Mouse (Mus musculus): ENCODE measurements around the gene Tmub1.
A peak's percentile ranks its signal among the peaks of the same experiment; 100 is the strongest.

The Tmub1 gene

DNA sequence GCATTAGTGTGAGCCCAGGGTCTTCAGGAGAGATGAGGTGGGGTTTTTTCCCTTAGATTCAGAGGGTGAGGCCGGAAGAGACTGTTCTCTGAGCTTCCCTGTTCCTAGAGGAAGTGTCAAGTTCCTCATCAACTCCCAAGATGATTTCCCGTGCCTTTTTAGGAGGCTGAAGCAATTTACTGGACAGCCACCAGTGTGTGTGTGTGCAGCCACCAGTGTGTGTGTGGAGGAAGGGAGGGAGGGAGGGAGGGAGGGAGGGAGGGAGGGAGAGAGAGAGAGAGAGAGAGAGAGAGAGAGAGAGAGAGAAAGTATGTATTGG, 6.3 kb upstream of the Tmub1 start:
- DNase-seq (ENCODE audit: inconsistent ontology term), result no peak

DNA sequence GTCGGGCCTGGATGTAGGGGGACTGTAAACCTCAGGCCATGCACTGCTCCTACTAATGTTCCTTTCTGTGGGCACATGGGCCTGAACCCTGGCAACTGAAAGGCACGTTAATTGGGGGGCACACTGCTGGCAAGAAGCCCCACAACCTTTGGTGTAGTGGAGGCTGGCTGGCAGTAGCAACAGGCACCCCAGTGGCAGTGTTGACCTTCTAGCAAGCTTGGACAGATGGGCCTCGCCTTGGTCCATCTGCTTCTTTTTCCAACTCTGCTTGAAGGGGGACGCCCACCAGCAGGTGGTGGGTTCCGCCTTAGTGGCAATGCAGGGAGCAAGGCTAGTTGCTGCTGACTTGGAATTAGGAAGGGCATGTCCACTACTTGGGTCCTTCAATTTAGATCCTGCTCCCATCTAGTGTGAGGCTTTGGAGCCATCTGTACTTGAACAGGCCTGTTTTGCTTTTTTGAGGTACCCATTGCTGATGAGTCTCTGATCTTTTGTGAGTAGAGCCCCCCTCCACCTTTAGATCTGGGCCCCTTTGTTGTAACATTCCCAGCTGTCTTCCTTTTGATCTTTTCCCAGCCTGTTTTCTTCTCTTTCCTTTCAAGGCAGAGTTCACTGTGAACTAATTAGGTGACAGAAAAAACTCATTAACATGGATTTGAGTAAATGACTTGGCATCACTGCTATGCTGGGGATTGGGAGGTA, 5.8 kb upstream of the Tmub1 start:
- DNase-seq (ENCODE audit: inconsistent ontology term), result peak; percentile 47

DNA sequence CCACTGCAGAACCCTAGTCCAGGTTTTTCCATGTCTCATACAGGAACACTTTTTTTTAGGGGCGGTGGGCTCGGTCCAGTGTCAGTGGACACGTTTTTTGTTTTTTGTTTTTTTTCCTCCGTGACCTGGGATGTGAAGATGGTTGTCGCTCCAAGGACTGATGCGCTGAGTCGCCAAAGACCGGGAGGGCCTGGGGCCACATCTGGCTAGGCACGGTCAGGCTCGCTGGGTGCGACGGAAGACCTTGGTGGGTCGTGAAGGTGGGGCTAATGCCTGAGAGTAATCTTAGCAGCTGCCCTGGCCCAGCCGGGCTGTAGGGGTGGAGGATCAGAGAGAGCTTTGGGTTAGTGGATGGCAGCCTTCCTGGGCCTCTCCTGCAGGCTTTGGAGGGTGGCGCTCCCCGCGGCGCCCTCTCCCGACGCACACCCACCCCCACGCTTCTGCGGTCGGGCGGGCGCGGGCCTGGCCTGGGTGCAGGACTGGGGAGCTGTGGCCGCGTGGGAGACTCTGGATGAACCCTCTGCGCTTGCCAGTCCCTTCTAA, 5.1 kb upstream of the Tmub1 start:
- DNase-seq (ENCODE audit: inconsistent ontology term), result peak; percentile 47

DNA sequence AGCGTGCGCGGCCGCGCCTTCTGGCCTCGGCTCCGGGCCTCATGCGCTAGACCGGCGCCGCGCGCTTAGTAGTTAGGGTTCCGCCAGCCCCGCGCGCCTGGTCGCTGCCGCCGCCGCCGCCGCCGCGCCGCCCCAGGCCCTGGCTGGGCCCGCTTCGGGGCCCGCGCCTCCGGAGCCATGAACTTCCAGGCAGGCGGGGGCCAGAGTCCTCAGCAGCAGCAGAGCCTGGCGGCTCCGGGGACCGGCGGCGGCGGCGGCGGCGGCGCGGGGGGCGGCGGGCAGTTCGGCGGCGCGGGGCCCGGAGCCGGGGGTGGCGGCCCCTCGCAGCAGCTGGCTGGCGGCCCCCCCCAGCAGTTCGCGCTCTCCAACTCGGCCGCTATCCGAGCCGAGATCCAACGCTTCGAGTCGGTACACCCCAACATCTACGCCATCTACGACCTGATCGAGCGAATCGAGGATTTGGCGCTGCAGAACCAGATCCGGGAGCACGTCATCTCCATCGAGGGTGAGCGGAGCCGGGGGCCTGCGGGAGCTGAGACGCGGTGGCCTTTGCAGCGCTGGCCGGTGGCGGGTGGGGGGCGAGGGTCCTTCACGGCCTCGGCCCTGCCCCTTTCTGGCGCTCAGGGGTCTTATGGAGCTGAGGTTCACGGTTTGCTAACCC, 4.5 kb upstream of the Tmub1 start, which contains the start of gene Agap3:
TSS of gene Agap3 (plus strand) at position 148 of the 661 bp plus-strand sequence.
- DNase-seq (ENCODE audit: inconsistent ontology term), result peak; percentile 37

DNA sequence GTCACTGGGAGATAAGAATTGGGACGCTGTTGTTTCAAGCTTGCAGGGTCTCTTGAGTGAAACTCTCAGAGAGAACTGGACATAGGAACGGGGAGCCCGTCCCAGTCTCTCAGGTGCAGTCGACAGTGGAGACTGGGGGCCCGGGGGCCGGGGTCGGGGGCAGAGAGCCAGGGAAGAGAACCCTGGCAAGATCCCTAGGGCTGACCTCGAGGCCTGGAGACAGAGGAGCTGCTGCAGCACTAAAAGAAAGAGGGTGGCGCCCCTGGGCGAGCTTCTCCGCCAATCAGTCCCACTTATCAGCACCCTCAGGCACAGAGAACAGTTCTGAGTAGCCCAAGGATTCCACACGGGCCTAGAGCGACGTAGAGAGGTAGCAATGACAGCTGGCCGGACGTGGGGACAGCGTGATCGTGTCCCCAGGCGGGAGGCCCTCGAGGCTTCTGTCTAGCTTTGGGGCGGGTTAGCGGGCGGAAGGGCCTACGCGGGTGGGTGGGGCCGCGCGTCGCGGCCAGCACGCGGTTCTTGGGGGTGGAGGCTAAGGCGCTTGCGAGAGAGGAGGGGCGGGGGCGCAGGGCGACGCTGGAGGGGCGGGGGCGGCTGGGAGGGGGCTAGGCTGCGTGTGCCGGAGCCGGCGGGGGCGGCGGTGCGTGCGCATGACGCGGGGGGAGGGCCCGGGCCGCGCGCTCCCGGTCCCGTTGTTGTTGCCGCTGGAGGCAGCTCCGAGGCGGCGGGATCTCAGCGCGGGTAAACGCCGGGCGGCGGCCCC, 3.8 kb upstream of the Tmub1 start:
- peak; percentile 94 for DNase-seq (ENCODE audit: inconsistent ontology term)

DNA sequence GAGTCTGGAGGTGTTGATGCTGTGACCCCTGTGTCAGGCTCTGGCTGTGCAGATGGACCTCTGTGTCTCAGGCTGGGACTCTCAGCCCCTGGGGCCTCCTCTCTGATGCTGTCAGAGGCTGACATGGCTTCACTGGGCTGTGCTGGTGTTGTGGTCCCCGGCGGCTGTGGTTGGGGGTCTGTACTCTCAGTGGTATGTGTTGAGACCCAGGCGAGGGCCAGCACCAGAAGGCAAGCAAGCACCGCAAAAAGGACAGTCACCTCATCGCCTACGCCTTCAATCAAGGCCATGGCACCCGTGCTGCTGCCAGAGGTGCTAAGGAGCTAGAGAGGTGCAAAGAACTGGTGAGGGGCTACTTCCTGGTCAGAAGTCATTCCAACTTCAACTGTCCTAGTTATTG, 1.0 kb downstream of the Tmub1 start:
- no peak for DNase-seq (ENCODE audit: inconsistent ontology term)

DNA sequence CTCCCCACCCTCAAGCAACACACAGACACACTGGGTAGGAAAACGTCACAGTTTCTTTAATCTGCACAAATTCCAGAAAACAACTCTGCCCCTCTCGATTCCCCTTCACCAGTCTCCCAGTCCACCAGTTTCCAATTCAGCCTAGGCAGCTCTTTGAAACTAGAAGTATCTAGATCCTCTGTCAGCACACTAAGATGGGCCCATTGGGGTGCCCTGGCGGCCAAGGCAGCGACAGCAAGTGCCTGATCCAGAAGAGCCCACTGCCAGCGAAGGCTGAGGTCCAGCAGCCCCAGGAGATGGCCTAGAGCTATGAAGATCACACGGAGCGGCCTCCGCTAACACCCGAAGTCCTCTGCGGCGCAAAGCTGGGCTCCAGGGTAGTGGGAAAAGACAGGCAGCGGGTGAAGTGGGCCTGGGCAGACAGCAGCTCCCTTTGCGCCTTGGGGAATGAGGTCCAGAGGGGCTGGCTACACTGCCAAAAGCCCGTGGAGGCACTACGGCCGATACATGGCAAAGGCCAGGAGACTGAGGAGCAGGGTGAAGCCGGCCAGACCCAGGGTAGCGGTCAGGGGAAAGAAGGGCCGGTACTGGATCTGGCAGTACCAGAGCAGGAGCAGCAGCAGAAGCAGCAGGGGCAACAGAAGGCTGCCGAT, 2.1 kb downstream of the Tmub1 start:
- no peak for DNase-seq (ENCODE audit: inconsistent ontology term)

DNA sequence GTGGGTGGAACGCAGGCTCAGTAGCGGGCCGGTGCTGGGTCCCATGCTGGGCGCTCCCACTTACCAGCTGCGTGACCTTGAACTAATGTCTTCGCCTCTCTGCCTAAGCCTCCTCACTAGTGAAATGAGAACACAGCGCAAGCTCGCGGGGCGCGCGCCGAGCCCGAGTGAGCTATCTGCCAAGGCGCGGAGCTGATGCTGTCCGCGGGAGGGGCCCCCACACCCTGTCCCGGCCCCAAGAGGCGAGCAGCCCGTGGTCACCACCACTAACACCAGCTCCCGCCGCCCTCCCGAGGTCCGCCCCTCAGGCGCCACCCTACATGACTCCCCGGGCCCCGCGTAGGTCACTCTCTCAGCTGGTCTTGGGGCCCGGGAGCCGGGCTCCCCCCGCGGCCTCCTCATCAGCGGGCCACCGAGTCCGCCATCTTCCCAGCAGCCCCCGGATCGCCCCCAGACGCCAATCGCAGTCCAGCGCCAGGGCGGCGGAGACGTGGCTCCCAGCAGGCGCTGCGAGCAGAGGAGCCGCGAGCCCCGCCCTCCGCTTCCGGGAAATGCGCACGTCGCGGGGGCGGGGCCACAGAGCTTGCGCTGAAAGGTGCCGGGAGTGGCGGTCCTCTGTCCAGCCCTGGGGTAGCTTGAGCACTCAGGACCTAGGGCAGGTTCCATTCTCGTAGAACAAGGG, 2.8 kb downstream of the Tmub1 start, which contains the start of gene Fastk:
TSS of gene Fastk (minus strand) at position 542 of the 682 bp plus-strand sequence.
- DNase-seq (ENCODE audit: inconsistent ontology term), result peak; percentile 96

DNA sequence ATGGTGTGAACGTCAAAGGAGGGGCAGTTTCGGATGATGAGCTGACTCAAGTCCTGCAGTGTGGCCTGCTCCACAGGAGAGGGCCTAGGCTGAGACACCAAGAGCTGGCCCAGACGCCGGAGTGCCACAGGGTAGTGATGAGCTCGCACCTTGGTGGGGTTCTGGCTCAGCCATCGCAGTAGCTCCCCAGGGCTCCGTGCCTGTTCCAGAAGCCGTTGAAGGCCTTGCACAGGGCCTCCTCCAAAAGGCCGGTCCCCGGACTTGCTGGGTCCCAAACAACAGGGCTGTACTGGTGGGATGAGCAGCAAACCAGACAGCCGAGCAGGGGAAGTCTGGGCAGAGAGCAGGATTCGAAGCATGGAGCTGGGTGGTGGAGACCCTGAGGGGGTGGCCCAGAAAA, 3.7 kb downstream of the Tmub1 start:
- no peak for DNase-seq (ENCODE audit: inconsistent ontology term)

DNA sequence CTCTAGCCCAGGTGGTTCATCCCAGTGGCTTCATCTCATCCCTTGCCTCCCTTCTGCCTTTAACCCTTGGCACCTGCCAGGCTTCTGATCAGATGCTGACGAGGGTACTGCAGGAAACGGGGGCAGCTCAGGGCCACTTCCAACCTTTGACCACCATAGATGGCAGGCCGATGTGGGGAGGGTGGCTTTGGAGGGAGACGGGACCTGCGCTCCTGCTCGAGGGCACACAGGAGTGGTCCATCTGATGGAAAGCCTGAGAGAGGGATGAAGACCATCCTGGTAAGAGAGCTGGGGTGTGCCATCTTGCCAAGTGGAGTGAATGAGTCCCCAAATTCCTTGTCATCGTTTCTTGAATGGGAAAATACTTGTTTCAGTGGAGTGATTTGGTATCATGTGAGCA, 4.5 kb downstream of the Tmub1 start:
- no peak for DNase-seq (ENCODE audit: inconsistent ontology term)

DNA sequence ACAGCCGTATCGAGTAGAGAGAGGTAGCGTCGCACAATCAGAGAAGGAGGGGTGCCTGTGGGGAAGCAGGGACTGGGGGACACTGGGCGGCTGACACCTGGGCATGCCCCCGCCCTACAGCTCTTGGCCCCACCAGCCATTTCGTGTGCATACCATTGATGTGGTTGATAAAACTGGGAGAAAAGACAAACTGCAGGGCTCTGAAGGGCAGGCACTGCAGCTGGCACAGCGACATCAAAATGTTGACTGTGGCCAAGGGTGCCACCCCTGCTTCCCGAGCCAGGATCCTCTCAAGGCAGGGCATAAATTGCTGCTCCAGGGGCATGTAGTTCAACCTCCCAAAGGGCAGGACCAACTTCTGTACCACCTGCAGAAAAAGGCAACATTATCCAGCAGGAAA, 5.6 kb downstream of the Tmub1 start:
- no peak for DNase-seq (ENCODE audit: inconsistent ontology term)

DNA sequence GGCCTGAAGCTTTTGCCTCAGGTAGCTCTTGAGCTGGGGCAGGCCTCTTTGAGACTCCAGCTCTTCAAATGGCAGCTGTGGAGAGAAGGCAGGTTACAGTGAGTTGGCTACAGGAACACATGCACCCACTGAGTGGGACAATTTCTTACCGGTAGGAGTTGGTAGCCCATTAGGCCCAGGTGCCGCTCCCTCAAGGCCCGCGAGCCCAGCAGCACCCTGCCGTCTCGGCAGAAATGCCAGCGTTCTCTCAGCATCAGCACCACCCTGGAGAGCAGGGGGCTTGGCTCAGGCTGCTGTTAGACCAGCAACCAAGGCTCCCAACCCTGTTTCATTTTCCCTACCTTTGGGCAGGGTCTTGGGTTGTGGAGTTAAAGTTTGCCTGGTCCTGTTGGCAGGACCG, 6.5 kb downstream of the Tmub1 start:
- no peak for DNase-seq (ENCODE audit: inconsistent ontology term)

DNA sequence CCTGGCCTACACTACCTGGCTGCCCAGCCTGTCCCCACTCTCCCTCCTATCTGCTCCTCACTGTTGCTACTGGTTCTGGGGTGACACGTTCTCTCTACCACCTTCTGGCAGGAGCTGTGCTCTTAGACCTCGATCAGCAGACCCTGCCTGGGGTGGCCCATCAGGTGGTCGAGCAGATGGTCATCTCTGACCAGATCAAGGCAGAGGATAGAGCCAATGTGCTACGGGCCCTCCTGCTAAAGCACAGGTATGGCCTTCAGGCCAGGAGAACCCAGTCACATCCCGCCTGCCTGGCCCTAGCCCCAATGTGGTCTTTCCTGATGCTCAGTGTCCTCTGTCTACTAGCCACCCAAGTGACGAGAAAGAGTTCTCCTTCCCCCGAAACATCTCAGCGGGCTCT, 13.7 kb downstream of the Tmub1 start:
- no peak for DNase-seq (ENCODE audit: inconsistent ontology term)

DNA sequence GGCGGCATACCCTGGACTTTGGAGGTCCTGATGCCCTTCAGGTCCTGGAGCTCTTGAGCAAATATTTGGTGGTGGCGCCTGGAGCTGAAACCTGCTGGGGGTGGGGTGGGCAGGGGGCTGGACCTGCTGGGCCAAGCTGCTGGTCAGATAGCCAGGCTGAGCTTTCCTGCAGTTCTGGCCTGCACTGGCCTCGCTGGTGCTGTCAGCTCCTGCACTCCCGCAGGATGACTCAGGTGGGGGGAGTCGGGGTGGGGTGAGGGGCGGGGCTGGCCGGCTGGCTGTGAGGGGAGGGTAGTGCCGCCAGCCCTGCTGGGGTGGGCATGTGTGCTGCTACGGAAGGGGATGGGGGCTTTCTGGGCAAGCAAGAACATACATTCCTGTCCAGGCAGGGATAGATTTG, 19.1 kb downstream of the Tmub1 start:
- DNase-seq (ENCODE audit: inconsistent ontology term), result no peak

DNA sequence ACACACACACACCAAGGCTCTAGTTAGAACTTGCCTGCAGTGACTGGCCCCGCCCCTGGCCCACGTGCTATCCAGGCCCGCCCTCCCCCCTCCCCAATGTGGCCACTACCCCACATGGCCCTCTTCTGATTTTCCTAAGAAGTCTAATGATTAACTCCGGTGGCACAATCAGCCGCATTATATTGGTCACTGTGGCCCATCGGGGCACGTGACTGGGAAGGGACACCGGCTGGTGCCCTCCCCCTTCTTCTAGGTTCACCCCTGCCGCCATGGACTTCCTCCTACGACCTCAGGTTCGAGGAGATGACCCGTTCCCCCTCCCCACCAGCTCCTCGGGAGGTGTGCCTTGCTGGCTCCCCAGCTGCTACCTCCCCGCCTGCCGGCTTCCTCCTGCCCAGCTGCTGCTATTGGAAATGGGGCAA, 19.7 kb downstream of the Tmub1 start:
- no peak for DNase-seq (ENCODE audit: inconsistent ontology term)

DNA sequence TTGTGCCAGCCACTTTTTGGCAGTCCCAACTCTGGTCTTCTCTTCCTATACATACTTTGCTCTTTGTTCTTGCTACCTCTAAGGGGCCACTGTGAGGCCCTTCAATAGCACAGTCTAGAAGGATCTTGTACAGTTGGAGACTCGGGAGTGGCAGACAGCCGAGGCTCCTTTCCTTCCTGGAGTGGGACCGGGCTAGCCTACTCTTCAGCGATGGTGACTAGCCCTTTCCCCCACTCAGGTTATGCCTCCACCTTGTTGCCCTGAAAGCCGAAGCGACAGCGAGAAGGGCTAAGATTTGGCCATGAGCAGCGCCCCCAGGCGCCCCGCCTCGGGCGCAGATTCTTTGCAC, 20.4 kb downstream of the Tmub1 start:
- no peak for DNase-seq (ENCODE audit: inconsistent ontology term)

DNA sequence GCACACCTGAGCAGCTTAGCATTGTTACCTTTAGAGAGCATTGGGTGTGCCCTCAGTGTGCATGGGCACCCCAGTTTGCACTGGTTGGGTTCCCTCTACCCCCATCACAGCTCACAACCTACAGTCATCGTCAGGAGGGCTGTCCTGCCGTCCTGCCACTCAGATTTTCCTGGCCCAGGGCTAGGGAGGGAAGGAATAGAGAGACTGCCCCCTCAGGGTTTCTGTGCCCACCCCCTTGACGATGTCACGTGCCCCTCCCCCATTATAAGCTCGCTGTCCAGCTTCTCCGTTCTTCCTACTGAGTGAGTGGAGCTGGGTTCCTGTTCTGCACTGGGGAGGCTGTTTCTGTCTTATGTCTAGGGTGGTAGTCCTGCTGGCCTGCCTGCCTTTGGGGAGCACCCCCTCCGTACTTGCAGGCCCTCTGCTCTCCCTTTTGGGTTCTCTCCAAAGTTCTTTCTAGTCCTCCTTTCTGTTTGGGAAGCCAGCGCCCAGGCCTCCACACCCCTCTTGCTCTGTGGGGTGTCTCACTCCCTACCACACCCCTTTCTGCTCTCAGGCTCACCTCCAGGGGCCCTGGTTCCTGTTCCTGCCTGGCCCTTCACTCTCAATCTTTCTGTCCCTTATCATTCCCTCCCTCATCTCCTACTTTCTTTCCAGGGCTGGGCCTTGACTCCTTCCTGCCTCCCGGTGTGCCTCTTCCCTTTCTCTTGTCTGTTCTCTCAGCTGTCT, 20.9 kb downstream of the Tmub1 start:
- DNase-seq (ENCODE audit: inconsistent ontology term), result no peak

DNA sequence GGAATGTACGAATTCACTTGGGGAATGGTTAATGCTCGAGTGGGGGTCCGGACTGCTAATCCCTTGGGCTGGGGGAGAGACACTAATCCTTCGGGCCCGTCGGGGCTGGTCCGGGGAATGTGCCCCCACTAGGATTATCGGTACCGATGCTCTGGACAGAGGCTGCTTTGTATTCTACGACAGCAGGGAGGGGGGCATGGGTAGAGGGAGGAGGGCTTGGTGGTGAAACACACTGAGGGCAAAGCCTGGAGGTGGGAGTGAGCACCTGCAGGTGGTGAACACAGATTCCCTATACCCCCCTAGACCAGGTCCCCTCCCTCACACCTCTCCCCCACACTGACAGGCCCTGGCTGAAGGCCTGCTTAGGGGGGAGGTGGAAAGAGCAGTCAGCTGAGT, 21.6 kb downstream of the Tmub1 start:
- DNase-seq (ENCODE audit: inconsistent ontology term), result peak; percentile 65

DNA sequence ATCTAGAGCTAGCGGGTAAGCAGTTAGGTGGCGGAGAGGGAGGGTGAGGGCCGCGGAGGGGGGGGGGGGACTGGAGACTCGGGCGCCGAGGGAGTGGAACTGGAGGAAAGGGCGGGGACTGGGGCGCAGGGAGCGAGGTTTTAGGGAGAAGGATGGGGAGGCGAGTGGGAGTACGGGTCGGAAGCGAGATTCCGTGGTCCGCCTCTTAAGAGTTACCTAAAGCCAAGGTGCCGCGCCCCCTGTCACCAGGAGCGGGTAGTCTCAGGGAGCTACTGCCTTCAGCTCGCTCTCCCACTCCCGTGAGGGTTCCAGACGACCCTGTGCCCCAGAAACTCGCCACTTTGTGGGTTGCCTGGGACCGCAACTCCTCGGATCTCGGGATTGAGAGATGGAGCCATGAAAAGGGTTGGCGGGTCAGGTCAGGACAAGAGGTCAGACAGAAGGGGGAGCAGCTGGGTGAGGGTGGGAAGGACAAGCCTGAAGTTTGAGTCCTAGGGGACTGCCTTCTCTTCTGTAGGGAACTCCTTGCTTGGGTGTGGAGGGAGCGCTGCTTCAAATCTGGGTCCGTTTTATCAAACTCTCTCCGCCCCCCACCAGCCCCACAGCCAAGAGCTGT, 22.1 kb downstream of the Tmub1 start:
- no peak for DNase-seq (ENCODE audit: inconsistent ontology term)

DNA sequence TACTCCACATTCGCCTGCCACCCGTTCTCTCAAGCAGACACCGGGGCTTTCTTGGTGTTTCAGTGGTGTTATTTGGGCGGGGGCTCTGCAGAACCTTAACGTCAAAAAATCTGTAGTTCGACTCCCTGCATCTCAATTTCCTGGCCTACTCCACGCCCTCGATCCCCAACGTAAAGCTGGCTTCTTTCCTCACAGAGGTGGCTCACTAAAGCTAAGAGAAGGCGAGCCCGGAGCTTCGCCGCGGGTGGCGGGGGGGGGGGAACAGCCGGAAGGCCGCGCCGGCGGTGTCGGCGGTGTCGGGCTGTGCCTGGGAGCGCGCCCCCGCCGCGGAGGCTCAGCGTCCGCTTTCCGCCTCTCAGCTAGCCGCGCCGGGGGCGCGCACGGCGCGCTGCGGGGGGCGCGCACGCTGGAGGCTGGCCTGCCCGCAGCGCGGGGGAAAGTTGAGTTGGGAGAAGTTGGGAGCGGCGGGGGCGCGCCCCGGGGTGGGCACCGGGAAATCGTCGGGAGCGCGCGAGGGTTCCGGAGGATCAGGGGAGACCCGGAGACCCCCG, 22.7 kb downstream of the Tmub1 start:
- DNase-seq (ENCODE audit: inconsistent ontology term), result peak; percentile 95
